Mouse (Mus musculus) stomach, embryonic 16.5 days (tissue): ENCODE measurements around the gene Xrcc5. TPM values are rescaled to one million over a fixed set of nuclear protein-coding genes. Genes with fewer than 3 reads are reported as not detected.

Source experiments
- ATAC-seq: fragments of 200-750 bp; cut with Nextera tagmentation; 2 replicates; pipeline ENCODE4 v1.8.0; 2017; ENCODE audit warnings: moderate number of reproducible peaks, moderate TSS enrichment; ENCODE audit not compliant: insufficient read depth, low FRiP score
- H3K27ac ChIP-seq: fragments of 300-500 bp; sonication (generic); 2 replicates; pipeline ENCODE4 v1.5.1; 2014; ENCODE audit warnings: low read length
- H3K27me3 ChIP-seq: fragments of 300-500 bp; sonication (generic); 2 replicates; pipeline ENCODE4 v1.6.1; 2014; ENCODE audit warnings: low read length, control low read depth, mixed read lengths; ENCODE audit not compliant: control insufficient read depth, insufficient read depth
- H3K36me3 ChIP-seq: fragments of 300-500 bp; sonication (generic); 2 replicates; pipeline ENCODE4 v1.6.1; 2014; ENCODE audit warnings: low read length; ENCODE audit not compliant: control insufficient read depth, insufficient read depth
- H3K4me1 ChIP-seq: fragments of 300-500 bp; sonication (generic); 2 replicates; pipeline ENCODE4 v1.6.1; 2014; ENCODE audit warnings: low read length, control low read depth, mixed read lengths; ENCODE audit not compliant: control insufficient read depth, insufficient read depth
- H3K4me2 ChIP-seq: fragments of 300-500 bp; sonication (generic); 2 replicates; pipeline ENCODE4 v1.6.1; 2014; ENCODE audit warnings: low read depth, low read length, mixed read lengths
- H3K4me3 ChIP-seq: fragments of 300-500 bp; sonication (generic); replicated peaks from 2 replicates; pipeline ENCODE4 v1.5.1; 2014; ENCODE audit warnings: mild to moderate bottlenecking, low read length
- H3K9ac ChIP-seq: fragments of 300-500 bp; sonication (generic); 2 replicates; pipeline ENCODE4 v1.6.1; 2014; ENCODE audit warnings: low read length
- H3K9me3 ChIP-seq: fragments of 300-500 bp; sonication (generic); replicated peaks from 2 replicates; pipeline ENCODE4 v1.6.1; 2016; ENCODE audit warnings: low read length, control low read depth; ENCODE audit not compliant: control insufficient read depth
- WGBS: fragments of 180-500 bp; shearing (Covaris S2); extraction: QIAGEN DNeasy Blood & Tissue Kit; methylation state at CpG from one replicate; pipeline ENCODE4 v1.1.7; 2014; 5-methylcytosine and 5-hydroxymethylcytosine counted together
- polyA plus RNA-seq: library from polyadenylated mRNA; unstranded; fragments of >200 nt; fragmentation: Nextera tagmentation; extraction: Ambion mirVana; gene quantifications from 2 replicates; pipeline ENCODE4 v1.2.1, GENCODE M21; 2015

Xrcc5 gene
- polyA plus RNA-seq, 1 experiment from 2014 or later, result 37.5 TPM

GRCm38 (mm10) chr1:72414561-72415253 is 107.5 kb downstream of the Xrcc5 start:
- 56% methylated on average over 8 of the region's 8 CpGs for WGBS
- H3K9ac ChIP-seq, result no peak overlapping the region
- H3K4me2 ChIP-seq, result no peak overlapping the region
- no peaks in the 10 kb centered on the region for H3K27me3 ChIP-seq
- H3K27ac ChIP-seq, result no peak overlapping the region
- H3K9me3 ChIP-seq, result no peaks in the 10 kb centered on the region
- peak; percentile 79 for ATAC-seq
- no peak overlapping the region for H3K4me3 ChIP-seq
- H3K4me1 ChIP-seq, result no peaks in the 10 kb centered on the region
- no peaks in the 10 kb centered on the region for H3K36me3 ChIP-seq

GRCm38 (mm10) chr1:72418744-72419655 is 111.8 kb downstream of the Xrcc5 start:
- Histone ChIP-seq H3K9ac (no peak overlapping the region), H3K9me3 (no peaks in the 10 kb centered on the region), H3K4me3 (no peak overlapping the region), H3K4me1 (no peaks in the 10 kb centered on the region), H3K4me2 (no peak overlapping the region), H3K36me3 (no peaks in the 10 kb centered on the region), H3K27me3 (no peaks in the 10 kb centered on the region), H3K27ac (no peak overlapping the region)
- WGBS, result 73% methylated on average over 8 of the region's 8 CpGs
- ATAC-seq, result no peak

- WGBS, result 61% methylated on average over 2 of the region's 2 CpGs
- Histone ChIP-seq H3K9ac (no peak overlapping the region), H3K4me2 (no peak overlapping the region), H3K36me3 (no peaks in the 10 kb centered on the region), H3K4me3 (no peak overlapping the region), H3K9me3 (no peaks in the 10 kb centered on the region), H3K4me1 (no peaks in the 10 kb centered on the region), H3K27ac (no peak overlapping the region), H3K27me3 (no peaks in the 10 kb centered on the region)
- no peak for ATAC-seq
Measured at GRCm38 (mm10) chr1:72420220-72420619, 113.0 kb downstream of the Xrcc5 start.

- no peaks in the 10 kb centered on the region for H3K9me3 ChIP-seq
- H3K9ac ChIP-seq, result no peak overlapping the region
- no peak overlapping the region for H3K4me3 ChIP-seq
- no peaks in the 10 kb centered on the region for H3K4me1 ChIP-seq
- ATAC-seq, result no peak
- WGBS, result 86% methylated on average over 4 of the region's 4 CpGs
- no peaks in the 10 kb centered on the region for H3K27me3 ChIP-seq
- H3K27ac ChIP-seq, result no peak overlapping the region
- H3K36me3 ChIP-seq, result no peaks in the 10 kb centered on the region
- no peak overlapping the region for H3K4me2 ChIP-seq
Measured at GRCm38 (mm10) chr1:72422121-72422520, 114.9 kb downstream of the Xrcc5 start.

- Histone ChIP-seq H3K9me3 (no peaks in the 10 kb centered on the region), H3K9ac (no peak overlapping the region), H3K27ac (no peak overlapping the region), H3K4me2 (no peak overlapping the region), H3K36me3 (no peaks in the 10 kb centered on the region), H3K4me1 (no peaks in the 10 kb centered on the region), H3K4me3 (no peak overlapping the region), H3K27me3 (no peaks in the 10 kb centered on the region)
- 82% methylated on average over 4 of the region's 4 CpGs for WGBS
- ATAC-seq, result no peak
Measured at GRCm38 (mm10) chr1:72426456-72426855, 119.2 kb downstream of the Xrcc5 start.

- no peak overlapping the region for H3K9ac ChIP-seq
- no peak overlapping the region for H3K4me3 ChIP-seq
- H3K4me1 ChIP-seq, result no peaks in the 10 kb centered on the region
- no peaks in the 10 kb centered on the region for H3K27me3 ChIP-seq
- ATAC-seq, result no peak
- no peak overlapping the region for H3K4me2 ChIP-seq
- H3K9me3 ChIP-seq, result no peaks in the 10 kb centered on the region
- no peaks in the 10 kb centered on the region for H3K36me3 ChIP-seq
- no peak overlapping the region for H3K27ac ChIP-seq
- WGBS, result 80% methylated on average over 8 of the region's 8 CpGs
Measured at GRCm38 (mm10) chr1:72428526-72428925, 121.3 kb downstream of the Xrcc5 start.

GRCm38 (mm10) chr1:72429107-72429807 is 122.0 kb downstream of the Xrcc5 start:
- H3K27me3 ChIP-seq, result no peaks in the 10 kb centered on the region
- 75% methylated on average over 7 of the region's 7 CpGs for WGBS
- no peaks in the 10 kb centered on the region for H3K36me3 ChIP-seq
- H3K4me3 ChIP-seq, result no peak overlapping the region
- H3K4me1 ChIP-seq, result no peaks in the 10 kb centered on the region
- no peak overlapping the region for H3K27ac ChIP-seq
- no peaks in the 10 kb centered on the region for H3K9me3 ChIP-seq
- no peak overlapping the region for H3K9ac ChIP-seq
- ATAC-seq, result no peak
- no peak overlapping the region for H3K4me2 ChIP-seq

- no peaks in the 10 kb centered on the region for H3K27me3 ChIP-seq
- H3K36me3 ChIP-seq, result no peaks in the 10 kb centered on the region
- ATAC-seq, result no peak; the same call in 1 of the 2 replicates
- H3K9ac ChIP-seq, result no peak overlapping the region
- no peaks in the 10 kb centered on the region for H3K9me3 ChIP-seq
- H3K27ac ChIP-seq, result no peak overlapping the region
- WGBS, result 81% methylated on average over 1 of the region's 1 CpGs
- no peaks in the 10 kb centered on the region for H3K4me1 ChIP-seq
- H3K4me3 ChIP-seq, result no peak overlapping the region
- no peak overlapping the region for H3K4me2 ChIP-seq
Measured at GRCm38 (mm10) chr1:72432579-72432978, 125.4 kb downstream of the Xrcc5 start.

GRCm38 (mm10) chr1:72434510-72434909 is 127.3 kb downstream of the Xrcc5 start:
- Histone ChIP-seq H3K4me1 (no peaks in the 10 kb centered on the region), H3K27me3 (no peaks in the 10 kb centered on the region), H3K36me3 (no peaks in the 10 kb centered on the region), H3K4me3 (no peak overlapping the region), H3K27ac (no peak overlapping the region), H3K4me2 (no peak overlapping the region), H3K9me3 (no peaks in the 10 kb centered on the region), H3K9ac (no peak overlapping the region)
- 52% methylated on average over 3 of the region's 3 CpGs for WGBS
- no peak for ATAC-seq
